ENCODE assay signal across 9 mouse cellular contexts in the genomic region with DNA sequence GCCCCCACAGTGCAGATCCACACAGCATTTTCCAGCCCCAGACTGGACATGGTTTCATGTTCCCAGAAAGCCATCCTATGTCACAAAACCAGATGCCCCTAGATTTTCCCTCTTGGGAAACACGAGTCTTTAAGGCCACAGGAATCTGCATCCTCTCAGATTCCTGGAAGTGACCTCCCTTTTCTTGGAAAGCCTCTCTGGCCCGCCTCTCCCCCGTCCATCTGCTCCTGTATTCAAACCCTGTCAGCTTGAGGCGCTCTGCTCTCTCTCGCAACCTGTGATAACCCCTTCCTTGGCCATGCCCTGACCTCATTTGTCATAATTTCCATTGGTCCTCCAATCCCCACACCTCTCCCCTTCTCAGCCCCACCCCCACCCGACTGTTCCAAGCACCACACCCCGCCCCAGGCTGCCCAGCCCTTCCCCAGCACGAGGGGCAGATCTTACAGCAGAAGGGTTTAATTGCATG.
DNase-seq lines count a peak whose midpoint lies in the region; ATAC-seq lines count a peak whose summit lies in the region.
"Had no signal": no experiment of that assay in that cellular context is flagged by ENCODE, and none has a peak within 500 bp of the region (broad histone marks: within the 10 kb centered on the region; RNA-seq: fewer than 3 reads in every experiment).

No protein-coding gene starts in this region.

- no peak overlapping the region for H3K9ac ChIP-seq in neural tube, embryonic 13.5 days
- H3K9ac ChIP-seq in forebrain, embryonic 11.5 days (ENCODE audit: low read length), result no peak overlapping the region
- H3K9ac ChIP-seq: forebrain, embryonic 15.5 days; limb, embryonic 13.5 days had no signal

- no peak for ATAC-seq in neural tube, embryonic 13.5 days (ENCODE audit: low read depth)
- no peak for ATAC-seq in forebrain, embryonic 11.5 days (replicated peaks; ENCODE audit: low FRiP score)
- ATAC-seq: forebrain, embryonic 15.5 days had no signal

- no peak overlapping the region for H3K4me3 ChIP-seq in heart, embryonic 10.5 days
- no peak overlapping the region for H3K4me3 ChIP-seq in neural tube, embryonic 13.5 days
- no peak overlapping the region for H3K4me3 ChIP-seq in forebrain, embryonic 11.5 days (ENCODE audit: low read depth, low read length)
- H3K4me3 ChIP-seq: forebrain, embryonic 15.5 days; limb, embryonic 13.5 days had no signal

- peaks cover 55% of the 10 kb centered on the region for H3K4me1 ChIP-seq in heart, embryonic 10.5 days
- peaks cover 66% of the 10 kb centered on the region for H3K4me1 ChIP-seq in neural tube, embryonic 13.5 days (replicated peaks)
- no peaks in the 10 kb centered on the region; the same call in 1 of the 2 replicates for H3K4me1 ChIP-seq in forebrain, embryonic 11.5 days (replicated peaks; ENCODE audit: control insufficient read depth, insufficient read depth, low read length)

- no peaks in the 10 kb centered on the region for H3K9me3 ChIP-seq in heart, embryonic 10.5 days
- no peaks in the 10 kb centered on the region for H3K9me3 ChIP-seq in neural tube, embryonic 13.5 days
- no peaks in the 10 kb centered on the region for H3K9me3 ChIP-seq in forebrain, embryonic 11.5 days (ENCODE audit: control insufficient read depth, low read length)
- H3K9me3 ChIP-seq: forebrain, embryonic 15.5 days; limb, embryonic 13.5 days had no signal

- H3K4me2 ChIP-seq in neural tube, embryonic 13.5 days, result no peak overlapping the region
- no peak overlapping the region for H3K4me2 ChIP-seq in forebrain, embryonic 11.5 days (ENCODE audit: low read depth, low read length, severe bottlenecking)
- H3K4me2 ChIP-seq: forebrain, embryonic 15.5 days; limb, embryonic 13.5 days had no signal

- WGBS in heart, embryonic 10.5 days, result 13% methylated on average over 8 of the region's 8 CpGs
- 24% methylated on average over 8 of the region's 8 CpGs for WGBS in neural tube, embryonic 13.5 days
- WGBS in forebrain, embryonic 11.5 days, result 26% methylated on average over 8 of the region's 8 CpGs

- DNase-seq in kidney, postnatal 14 days, result peak; percentile 23
- no peak for DNase-seq in kidney, postnatal 25 days
- peak; percentile 73 for DNase-seq in cerebellum, adult 9-11 months
- DNase-seq in heart, embryonic 10.5 days (ENCODE audit: low spot score), result no peak
- DNase-seq in forebrain, embryonic 11.5 days (ENCODE audit: low spot score), result no peak
- no peak for DNase-seq in left cerebral cortex, adult 8-10 months (ENCODE audit: low spot score in 2 of 2)

- H3K27ac ChIP-seq in heart, embryonic 10.5 days, result peak overlapping the region; percentile 56
- H3K27ac ChIP-seq in neural tube, embryonic 13.5 days (replicated peaks), result peak overlapping the region; percentile 15
- H3K27ac ChIP-seq in forebrain, embryonic 11.5 days (ENCODE audit: low read depth, low read length), result no peak overlapping the region
- H3K27ac ChIP-seq: forebrain, embryonic 15.5 days; limb, embryonic 13.5 days had no signal

- peaks cover 6% of the 10 kb centered on the region; the same call in 1 of the 2 replicates for H3K27me3 ChIP-seq in heart, embryonic 10.5 days (ENCODE audit: insufficient read depth, poor library complexity, severe bottlenecking)
- no peaks in the 10 kb centered on the region for H3K27me3 ChIP-seq in neural tube, embryonic 13.5 days
- H3K27me3 ChIP-seq in forebrain, embryonic 11.5 days (ENCODE audit: control insufficient read depth, insufficient read depth, low read length), result no peaks in the 10 kb centered on the region
- H3K27me3 ChIP-seq: forebrain, embryonic 15.5 days; limb, embryonic 13.5 days had no signal

- H3K36me3 ChIP-seq in heart, embryonic 10.5 days, result no peaks in the 10 kb centered on the region
- no peaks in the 10 kb centered on the region for H3K36me3 ChIP-seq in neural tube, embryonic 13.5 days
- no peaks in the 10 kb centered on the region for H3K36me3 ChIP-seq in forebrain, embryonic 11.5 days (ENCODE audit: control insufficient read depth, insufficient read depth, low read length)
- H3K36me3 ChIP-seq: forebrain, embryonic 15.5 days; limb, embryonic 13.5 days had no signal

Comparison
In these comparisons a context has a peak if more than half of its experiments do, and no peak if none do; other contexts are left out.
1. DNase-seq: peak in kidney, postnatal 14 days (single experiment) and cerebellum, adult 9-11 months (single experiment); none in kidney, postnatal 25 days (0 of 2), heart, embryonic 10.5 days (single experiment), forebrain, embryonic 11.5 days (single experiment) and left cerebral cortex, adult 8-10 months (0 of 2).